Mouse (Mus musculus): ENCODE results near the gene Zfp82. TPM values are rescaled to one million over a fixed set of nuclear protein-coding genes. Genes with fewer than 3 reads are reported as not detected.
"Not testable (repeated sequence)": the region's sequence is repeated elsewhere in the genome, so short reads cannot be mapped to it uniquely, and the experiment has no call there.

The Zfp82 gene
- 0.02 TPM in 1 of 2 replicates, not detected in the other for polyA plus RNA-seq (2012)

DNA sequence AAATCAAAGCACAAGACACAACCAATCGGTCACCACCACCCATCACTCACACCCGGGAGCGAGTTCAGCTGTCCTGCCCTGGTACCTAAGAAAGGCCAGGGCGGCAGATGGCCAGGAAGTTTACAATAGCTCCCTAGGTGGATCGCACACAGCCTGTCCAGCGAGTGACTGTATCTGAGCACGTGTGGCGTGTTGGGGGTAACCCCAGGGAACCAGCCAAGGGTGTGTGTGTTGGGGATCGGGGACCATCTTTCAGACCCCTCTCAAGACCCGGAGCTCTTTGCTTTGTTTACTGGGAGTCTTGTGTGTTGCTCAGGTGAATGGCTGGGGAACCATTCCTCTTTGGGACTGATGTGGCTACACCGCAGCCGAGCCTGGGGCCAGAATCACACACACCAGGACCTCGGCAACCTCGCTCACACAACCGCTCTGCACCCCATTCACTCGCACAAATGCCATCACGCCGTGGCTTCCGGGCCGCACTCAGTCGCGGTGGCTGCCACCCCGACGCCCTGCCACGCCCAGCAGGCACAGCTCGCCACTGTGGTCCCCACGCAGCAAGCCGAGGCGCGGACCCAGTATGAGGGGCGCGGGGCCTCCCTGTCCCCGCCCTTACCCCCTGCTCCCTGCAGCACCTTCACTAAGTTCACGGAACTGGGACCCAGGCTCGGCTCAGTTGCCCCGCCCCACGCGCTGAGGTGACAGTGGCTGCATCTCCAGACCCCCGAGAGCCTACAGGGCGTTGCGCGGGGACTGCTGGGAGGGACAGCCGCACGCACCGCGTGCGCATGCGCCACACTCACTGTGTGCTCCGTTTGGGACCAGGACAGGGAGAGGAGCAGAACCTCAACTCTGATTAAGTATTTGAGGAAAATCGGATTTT, at the start of gene Zfp82:
Gene Zfp82, minus strand, starts transcription at position 755 of the 883 bp plus-strand sequence.
- H3K27me3 ChIP-seq (ENCODE audit: control insufficient read depth) = no peaks in the 10 kb centered on the region
- H3K4me1 ChIP-seq (ENCODE audit: control insufficient read depth) = peaks cover 17% of the 10 kb centered on the region
- TF ChIP-seq TAL1 (IDR thresholded peaks at IDR 0.05; ENCODE audit: low read length) (no peak), GATA1 (IDR thresholded peaks at IDR 0.05; ENCODE audit: low read length) (no peak)
- H3K36me3 ChIP-seq (ENCODE audit: control insufficient read depth) = no peaks in the 10 kb centered on the region
- no peaks in the 10 kb centered on the region for H3K9me3 ChIP-seq (ENCODE audit: control insufficient read depth, low read length)
- H3K4me3 ChIP-seq (replicated peaks) = peak within 1 kb of the TSS; percentile 86

DNA sequence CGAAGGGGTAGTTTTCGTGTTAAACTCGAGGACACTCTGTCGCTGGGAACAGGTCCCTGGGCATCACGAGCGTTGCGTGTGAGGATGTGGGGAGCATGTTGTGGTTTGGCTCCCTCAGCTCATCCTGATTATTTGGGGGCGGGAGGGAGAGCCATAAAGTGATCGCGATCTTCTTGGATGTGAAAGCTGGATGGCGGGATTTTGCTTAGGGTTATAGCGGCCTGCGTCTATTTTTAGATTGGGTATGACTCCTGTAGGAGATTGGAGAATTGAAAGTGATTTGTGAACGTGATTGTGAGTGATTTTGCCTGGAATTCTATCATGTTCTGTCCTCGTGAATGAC, 49.5 kb upstream of the Zfp82 start:
- H3K4me1 ChIP-seq (ENCODE audit: control insufficient read depth) = peaks cover 22% of the 10 kb centered on the region
- H3K27me3 ChIP-seq (ENCODE audit: control insufficient read depth) = no peaks in the 10 kb centered on the region
- no peak for TF ChIP-seq TAL1 (IDR thresholded peaks at IDR 0.05; ENCODE audit: low read length)
- peaks cover 8% of the 10 kb centered on the region for H3K9me3 ChIP-seq (ENCODE audit: control insufficient read depth, low read length)
- H3K36me3 ChIP-seq (ENCODE audit: control insufficient read depth) = no peaks in the 10 kb centered on the region
- H3K4me3 ChIP-seq (replicated peaks) = peak overlapping the region; percentile 84

DNA sequence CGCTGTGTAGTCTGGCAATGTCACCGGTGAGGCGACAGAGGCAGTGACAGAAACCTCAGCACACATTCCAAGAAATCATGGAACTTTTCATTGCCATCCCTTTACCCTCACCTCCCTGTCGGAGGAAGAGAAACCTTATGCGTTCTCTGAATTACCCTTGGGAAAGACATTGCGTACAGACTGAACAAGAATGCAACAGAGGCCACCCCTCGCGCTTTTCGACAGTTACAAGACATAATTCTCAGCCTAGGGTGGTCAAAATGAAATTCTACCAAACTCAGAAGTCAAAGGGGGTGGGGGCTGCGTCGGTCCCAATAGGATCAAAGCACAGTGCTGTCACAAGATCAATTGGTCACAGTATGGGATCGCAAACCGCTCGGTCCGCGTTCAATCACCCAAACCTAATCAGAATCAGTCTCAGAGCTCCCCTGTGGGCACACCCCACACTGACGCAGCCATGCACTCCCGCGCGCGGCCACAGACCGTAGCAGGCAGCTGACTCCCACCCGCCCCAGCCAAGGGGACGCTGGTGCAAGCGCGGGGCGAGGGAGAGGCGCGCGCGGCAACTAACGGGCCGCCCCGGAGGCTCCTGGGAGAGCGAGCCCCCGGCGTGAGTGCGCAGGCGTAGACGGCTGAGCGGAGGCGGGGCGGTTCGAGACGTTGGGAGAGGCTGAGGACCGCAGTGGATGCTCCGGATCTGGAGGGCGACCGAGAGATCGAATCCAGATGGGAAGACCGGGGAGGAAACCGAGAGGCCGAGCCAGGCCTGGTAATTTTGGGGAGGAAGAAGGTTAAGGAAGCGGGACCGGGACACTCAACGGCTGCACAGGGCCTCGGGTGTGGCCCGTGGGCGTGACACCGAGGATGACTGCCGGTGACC, 48.8 kb upstream of the Zfp82 start, which contains the start of gene Zfp382:
Gene Zfp382, plus strand, starts transcription at position 635 of the 880 bp plus-strand sequence.
- H3K4me3 ChIP-seq (replicated peaks) = peak within 1 kb of the TSS; percentile 84
- peaks cover 22% of the 10 kb centered on the region for H3K4me1 ChIP-seq (ENCODE audit: control insufficient read depth)
- H3K27me3 ChIP-seq (ENCODE audit: control insufficient read depth) = no peaks in the 10 kb centered on the region
- H3K9me3 ChIP-seq (ENCODE audit: control insufficient read depth, low read length) = peaks cover 8% of the 10 kb centered on the region
- H3K36me3 ChIP-seq (ENCODE audit: control insufficient read depth) = no peaks in the 10 kb centered on the region
- TF ChIP-seq GATA1 (IDR thresholded peaks at IDR 0.05; ENCODE audit: low read length) (no peak), TAL1 (IDR thresholded peaks at IDR 0.05; ENCODE audit: low read length) (no peak)

DNA sequence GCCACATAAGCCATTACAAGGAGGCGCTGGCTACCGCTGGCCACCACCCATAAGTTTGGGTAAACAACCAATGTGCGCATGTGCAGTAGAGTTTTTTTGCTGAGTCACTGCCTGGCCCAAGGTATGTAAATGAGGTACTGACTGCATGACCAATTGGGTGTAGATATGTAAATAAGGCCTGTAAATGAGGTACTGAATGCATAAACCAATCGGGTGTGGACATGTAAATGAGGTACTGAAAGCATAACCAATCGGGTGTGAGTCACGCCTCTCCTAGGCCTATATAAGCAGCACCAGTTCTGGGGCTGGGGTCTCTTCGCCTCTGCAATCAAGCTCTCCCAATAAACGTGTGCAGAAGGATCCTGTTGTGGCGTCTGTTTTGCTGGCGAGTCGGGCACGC, 45.2 kb upstream of the Zfp82 start:
- H3K4me3 ChIP-seq (replicated peaks); H3K36me3 ChIP-seq (ENCODE audit: control insufficient read depth); H3K27me3 ChIP-seq (ENCODE audit: control insufficient read depth): not testable (repeated sequence)
- peaks cover 36% of the 10 kb centered on the region for H3K9me3 ChIP-seq (ENCODE audit: control insufficient read depth, low read length)
- peaks cover 22% of the 10 kb centered on the region for H3K4me1 ChIP-seq (ENCODE audit: control insufficient read depth)

DNA sequence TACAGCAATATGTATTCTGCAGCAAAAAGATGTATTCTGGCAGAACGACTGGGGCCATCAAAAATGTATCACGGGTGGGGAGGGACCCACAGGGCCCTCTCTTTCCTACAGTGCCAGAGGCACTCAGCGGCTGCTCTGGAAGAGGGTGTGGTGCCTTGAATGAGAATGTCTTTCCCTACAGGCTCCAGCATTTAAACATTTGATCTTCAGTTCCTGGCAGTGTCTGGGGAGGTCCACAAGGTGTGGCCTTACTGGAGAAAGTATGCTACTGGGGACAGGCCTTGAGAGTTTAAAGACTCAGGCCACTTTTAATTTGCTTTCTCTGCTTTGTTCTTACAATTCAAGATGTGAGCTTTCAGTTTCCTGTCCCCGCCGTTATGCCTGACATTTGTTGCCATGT, 43.4 kb upstream of the Zfp82 start:
- Histone ChIP-seq H3K36me3 (ENCODE audit: control insufficient read depth) (no peaks in the 10 kb centered on the region), H3K27me3 (ENCODE audit: control insufficient read depth) (no peaks in the 10 kb centered on the region), H3K4me1 (ENCODE audit: control insufficient read depth) (peaks cover 6% of the 10 kb centered on the region), H3K4me3 (replicated peaks) (no peak overlapping the region), H3K9me3 (ENCODE audit: control insufficient read depth, low read length) (peaks cover 36% of the 10 kb centered on the region)
- no peak for TF ChIP-seq GATA1 (IDR thresholded peaks at IDR 0.05; ENCODE audit: low read length)
- no peak for TF ChIP-seq TAL1 (IDR thresholded peaks at IDR 0.05; ENCODE audit: low read length)

DNA sequence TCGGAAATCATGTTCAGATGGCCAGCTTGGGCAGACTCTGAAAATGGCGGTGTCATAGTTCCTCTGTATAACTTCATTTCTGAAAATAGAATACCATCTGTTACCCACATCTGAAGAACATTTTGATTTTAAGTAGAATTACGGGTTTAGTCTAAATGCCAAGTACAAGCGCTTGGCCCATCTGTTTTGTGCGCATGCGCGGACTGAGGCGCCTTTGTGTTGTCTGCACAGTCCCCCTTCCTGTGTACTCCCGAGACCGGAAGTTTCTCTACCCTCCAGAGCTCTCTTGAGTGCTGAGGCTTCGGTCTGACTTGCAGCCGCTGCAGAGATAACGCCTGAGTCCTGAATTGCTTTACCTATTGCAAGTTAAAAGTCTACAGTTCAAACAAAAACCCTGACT, 26.6 kb upstream of the Zfp82 start:
- Histone ChIP-seq H3K9me3 (ENCODE audit: control insufficient read depth, low read length) (peaks cover 4% of the 10 kb centered on the region), H3K4me1 (ENCODE audit: control insufficient read depth) (peaks cover 29% of the 10 kb centered on the region), H3K4me3 (replicated peaks) (no peak overlapping the region), H3K36me3 (ENCODE audit: control insufficient read depth) (peaks cover 16% of the 10 kb centered on the region), H3K27me3 (ENCODE audit: control insufficient read depth) (no peaks in the 10 kb centered on the region)
- TF ChIP-seq GATA1 (IDR thresholded peaks at IDR 0.05; ENCODE audit: low read length) (no peak), TAL1 (IDR thresholded peaks at IDR 0.05; ENCODE audit: low read length) (no peak)

DNA sequence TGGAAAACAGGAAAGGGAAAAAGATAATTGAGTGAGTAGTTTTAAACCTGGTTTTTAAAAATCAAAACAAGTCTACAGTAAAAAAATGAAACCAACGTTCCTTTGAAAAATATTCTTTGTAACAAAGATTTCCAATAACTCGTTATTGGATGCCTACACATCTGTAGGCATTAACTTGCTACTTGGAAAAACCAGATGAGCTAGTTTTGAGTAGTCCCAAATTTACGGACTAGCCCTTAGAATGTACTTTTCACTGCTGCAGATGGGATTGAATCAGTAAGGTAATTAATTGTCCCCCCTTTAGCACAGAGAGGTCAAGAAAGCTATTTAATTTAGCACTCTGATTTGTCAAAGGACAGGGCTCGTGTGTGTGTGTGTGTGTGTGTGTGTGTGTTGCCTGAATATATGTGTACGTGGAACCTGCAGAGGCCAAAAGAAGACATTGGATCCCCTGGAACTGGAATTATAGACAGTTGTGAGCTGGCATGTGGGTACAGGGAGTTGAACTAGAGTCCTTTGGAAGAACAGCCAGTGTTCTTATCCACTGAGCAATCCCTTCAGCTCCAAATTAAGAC, 22.9 kb upstream of the Zfp82 start:
- H3K36me3 ChIP-seq (ENCODE audit: control insufficient read depth) = no peaks in the 10 kb centered on the region; the same call in 1 of the 2 replicates

DNA sequence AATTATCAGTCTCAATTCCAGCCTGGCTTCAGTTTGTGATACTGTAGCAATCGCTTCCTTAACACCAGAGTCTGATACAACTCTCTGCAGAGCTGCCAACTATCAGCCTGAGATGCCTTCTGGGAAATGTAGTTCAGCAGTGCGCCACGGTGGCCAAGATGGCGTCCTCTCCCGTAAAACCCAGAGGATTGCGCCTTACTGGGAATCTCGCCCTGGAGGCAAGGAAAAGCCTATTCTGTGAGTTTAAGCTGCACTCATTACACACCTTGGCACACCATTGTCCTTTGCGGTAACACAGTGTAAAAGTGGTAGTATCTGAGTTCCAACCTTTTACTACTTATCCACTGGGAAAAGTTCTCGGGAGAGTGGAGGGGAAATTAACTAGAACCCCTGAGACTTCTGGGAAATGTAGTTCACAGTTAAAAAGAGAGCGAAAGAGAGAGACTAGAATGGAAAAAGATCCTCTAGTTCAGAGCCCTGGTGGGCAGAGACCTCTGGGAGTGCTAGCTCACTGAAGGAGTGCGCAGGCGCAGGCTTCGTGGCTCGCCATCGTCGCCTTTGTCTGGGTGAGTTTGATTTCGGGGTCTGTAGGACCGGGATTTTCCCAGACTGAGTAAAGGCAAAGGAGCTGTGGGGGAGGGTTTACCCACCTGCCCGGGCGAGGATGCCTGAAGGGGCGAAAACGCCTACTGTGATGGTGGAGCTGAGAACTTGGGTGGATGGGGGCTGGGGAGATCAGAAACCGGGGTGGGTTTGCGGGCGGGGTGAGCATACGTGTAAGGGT, 22.1 kb upstream of the Zfp82 start, which contains the start of gene Zfp260:
Gene Zfp260, plus strand, starts transcription at position 132 of the 784 bp plus-strand sequence.
- H3K4me3 ChIP-seq (replicated peaks) = peak within 1 kb of the TSS; percentile 75
- no peaks in the 10 kb centered on the region for H3K9me3 ChIP-seq (ENCODE audit: control insufficient read depth, low read length)
- H3K36me3 ChIP-seq (ENCODE audit: control insufficient read depth) = no peaks in the 10 kb centered on the region; the same call in 1 of the 2 replicates
- TF ChIP-seq GATA1 (IDR thresholded peaks at IDR 0.05; ENCODE audit: low read length) (no peak; the same call in 1 of the 2 replicates), TAL1 (IDR thresholded peaks at IDR 0.05; ENCODE audit: low read length) (no peak)
- H3K27me3 ChIP-seq (ENCODE audit: control insufficient read depth) = no peaks in the 10 kb centered on the region
- H3K4me1 ChIP-seq (ENCODE audit: control insufficient read depth) = peaks cover 50% of the 10 kb centered on the region

More for the DNA sequence above, 22.9 kb upstream of the Zfp82 start:
- H3K27me3 ChIP-seq (ENCODE audit: control insufficient read depth) = no peaks in the 10 kb centered on the region
- peaks cover 46% of the 10 kb centered on the region for H3K4me1 ChIP-seq (ENCODE audit: control insufficient read depth)
- peak overlapping the region; percentile 75 for H3K4me3 ChIP-seq (replicated peaks)
- no peak for TF ChIP-seq TAL1 (IDR thresholded peaks at IDR 0.05; ENCODE audit: low read length)
- no peak for TF ChIP-seq GATA1 (IDR thresholded peaks at IDR 0.05; ENCODE audit: low read length)
- H3K9me3 ChIP-seq (ENCODE audit: control insufficient read depth, low read length) = no peaks in the 10 kb centered on the region

Data from erythroblast, embryonic 14.5 days (primary cell).